Mouse (Mus musculus) cortical plate, adult 2 months (tissue): ENCODE results near the gene Vps37b.
A peak's percentile ranks its signal among the peaks of the same experiment; 100 is the strongest.

Experiments used
- CTCF ChIP-seq: fragments of 200-500 bp; IDR thresholded peaks from 2 replicates; pipeline ENCODE4 v1.5.1; 2011; ENCODE audit warnings: mild to moderate bottlenecking, control low read depth, low read length; ENCODE audit not compliant: insufficient read depth; ENCODE audit errors: extremely low read depth
- POLR2A ChIP-seq: fragments of 200-500 bp; IDR thresholded peaks from 2 replicates; pipeline ENCODE4 v1.6.1; 2011; ENCODE audit warnings: mild to moderate bottlenecking, low read length, control low read depth; ENCODE audit not compliant: insufficient read depth; ENCODE audit errors: extremely low read depth

DNA sequence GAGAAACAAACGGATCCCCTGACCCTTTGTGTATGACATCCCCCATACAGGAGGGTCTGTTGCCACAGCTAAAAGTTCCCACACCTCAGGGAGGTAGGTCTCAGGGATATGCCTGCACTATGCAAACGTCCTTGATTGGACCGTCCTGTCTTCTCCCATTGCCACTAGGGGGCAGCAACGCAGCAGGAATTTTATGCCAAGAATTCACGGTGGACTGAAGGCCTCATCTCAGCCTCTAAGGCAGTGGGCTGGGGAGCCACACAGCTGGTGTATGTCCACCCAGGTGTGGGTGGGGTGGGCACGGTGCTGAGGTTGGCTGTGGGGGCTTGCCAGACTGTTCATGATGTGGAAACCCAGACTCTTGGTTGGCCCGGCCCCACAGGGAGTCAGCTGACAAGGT, 31.2 kb downstream of the Vps37b start:
- TF ChIP-seq POLR2A (no peak), CTCF (peak; percentile 97)
